Mouse (Mus musculus) heart, adult 2 months (tissue): Measurements from ENCODE around the gene Ndufa13.

Source experiments
- CTCF ChIP-seq: fragments of 200-600 bp; IDR thresholded peaks from 2 replicates; pipeline ENCODE4 v1.8.1; 2022; ENCODE audit warnings: antibody characterized with exemption, mild to moderate bottlenecking, moderate library complexity
- EP300 ChIP-seq: fragments of 200-500 bp; IDR thresholded peaks from 2 replicates; pipeline ENCODE4 v1.6.1; 2011; ENCODE audit warnings: low read depth, low read length, control low read depth; ENCODE audit not compliant: insufficient read depth
- POLR2A ChIP-seq: fragments of 200-500 bp; IDR thresholded peaks from 2 replicates; pipeline ENCODE4 v1.6.1; 2011; ENCODE audit warnings: mild to moderate bottlenecking, low read depth, low read length, control low read depth; ENCODE audit not compliant: insufficient read depth

GRCm38 (mm10) chr8:69893863-69894262, 8.5 kb downstream of the Ndufa13 start:
- TF ChIP-seq POLR2A, result no peak
- peak; percentile 70 for TF ChIP-seq CTCF
- TF ChIP-seq EP300, result no peak
